Mouse (Mus musculus): ENCODE results near the gene Akap10.
"Not testable (repeated sequence)": the region's sequence is repeated elsewhere in the genome, so short reads cannot be mapped to it uniquely, and the experiment has no call there.

Akap10 gene

DNA sequence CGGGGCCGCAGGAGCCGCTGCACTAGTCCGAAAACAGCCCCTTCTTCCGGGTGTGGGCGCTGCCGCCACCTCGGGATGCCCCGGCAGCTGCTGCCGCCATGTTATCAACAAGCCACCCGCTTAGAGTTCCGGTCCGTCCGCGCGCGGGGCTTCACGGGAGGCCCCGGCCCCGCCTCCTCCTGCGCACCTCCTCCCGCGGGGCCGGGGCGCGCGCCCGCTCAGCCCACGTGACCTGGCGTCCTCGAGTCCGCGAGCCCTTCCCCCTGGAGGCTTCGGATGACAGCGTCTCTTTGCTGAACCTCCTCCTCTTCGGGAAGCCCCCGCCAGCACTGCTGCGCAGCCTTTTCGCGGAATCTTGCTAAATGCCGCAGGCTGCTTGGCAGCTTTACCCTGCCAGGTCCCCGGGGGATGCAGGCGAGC is at the start of gene Akap10:
Akap10 (minus strand) TSS at position 155 of the 420 bp plus-strand sequence.
- peak; percentile 93 for DNase-seq (ENCODE audit: low spot score)

DNA sequence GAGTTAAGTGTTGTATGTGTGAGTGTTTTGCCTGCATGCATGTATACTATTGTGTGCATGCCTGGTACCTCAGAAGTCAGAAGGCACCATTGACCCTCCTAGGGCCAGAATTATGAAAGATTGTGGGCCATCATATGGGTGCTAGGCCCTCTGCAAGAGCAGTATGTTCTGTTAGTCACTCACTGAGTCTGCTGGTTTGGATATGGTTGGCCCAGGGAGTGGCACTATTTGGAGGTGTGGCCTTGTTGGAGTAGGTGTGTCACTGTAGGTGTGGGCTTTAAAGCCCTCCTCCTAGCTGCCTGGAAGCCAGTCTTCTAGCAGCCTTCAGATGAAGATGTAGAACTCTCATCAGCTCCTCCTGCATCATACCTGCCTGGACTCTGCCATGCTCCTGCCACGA is 45.7 kb upstream of the Akap10 start:
- DNase-seq (ENCODE audit: low spot score), result no peak

- no peak for DNase-seq (ENCODE audit: low spot score)
Measured at GRCm38 (mm10) chr11:61974106-61974707, 44.2 kb upstream of the Akap10 start.

GRCm38 (mm10) chr11:61971441-61972221 is 41.6 kb upstream of the Akap10 start:
- DNase-seq (ENCODE audit: low spot score), result no peak

DNA sequence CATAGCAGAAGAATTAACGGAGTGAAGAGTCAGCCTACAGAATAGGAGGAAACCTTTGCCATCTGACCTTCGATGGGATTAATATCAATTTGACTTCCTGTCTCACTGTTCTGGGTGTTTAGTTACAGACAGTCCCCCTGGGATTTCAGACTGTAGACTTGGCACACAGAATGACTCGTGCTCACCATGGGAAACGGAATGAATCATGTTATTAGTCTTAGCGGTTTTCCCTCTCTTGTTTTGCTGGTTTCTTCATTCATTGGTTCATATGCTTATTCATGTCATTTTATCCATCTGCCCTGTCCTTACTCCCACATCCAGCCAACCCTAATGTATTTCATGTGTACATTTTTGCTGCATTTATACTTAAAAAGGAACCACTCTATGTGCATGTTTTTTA is 40.8 kb upstream of the Akap10 start:
- no peak for DNase-seq (ENCODE audit: low spot score)

DNA sequence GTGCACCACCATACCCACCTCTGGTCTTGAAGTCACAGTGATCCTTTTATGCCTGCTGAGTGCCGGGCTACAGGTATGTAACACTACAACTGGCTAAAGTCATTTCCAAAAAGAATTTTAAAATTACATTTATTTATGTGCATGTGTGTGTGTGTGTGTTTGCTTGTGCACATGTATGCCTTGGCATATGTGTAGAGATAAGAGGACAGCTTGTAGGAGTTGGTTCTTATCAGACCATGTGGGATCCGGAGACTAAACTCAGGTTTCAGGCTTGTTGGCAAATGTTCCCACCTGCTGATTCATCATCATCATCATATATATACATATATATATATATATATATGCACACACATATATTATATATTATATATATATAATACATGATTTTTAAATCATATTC is 38.8 kb upstream of the Akap10 start:
- DNase-seq (ENCODE audit: low spot score), result no peak

GRCm38 (mm10) chr11:61967034-61967433 is 37.0 kb upstream of the Akap10 start:
- no peak for DNase-seq (ENCODE audit: low spot score)

GRCm38 (mm10) chr11:61964611-61965010 is 34.6 kb upstream of the Akap10 start:
- DNase-seq (ENCODE audit: low spot score), result no peak

DNA sequence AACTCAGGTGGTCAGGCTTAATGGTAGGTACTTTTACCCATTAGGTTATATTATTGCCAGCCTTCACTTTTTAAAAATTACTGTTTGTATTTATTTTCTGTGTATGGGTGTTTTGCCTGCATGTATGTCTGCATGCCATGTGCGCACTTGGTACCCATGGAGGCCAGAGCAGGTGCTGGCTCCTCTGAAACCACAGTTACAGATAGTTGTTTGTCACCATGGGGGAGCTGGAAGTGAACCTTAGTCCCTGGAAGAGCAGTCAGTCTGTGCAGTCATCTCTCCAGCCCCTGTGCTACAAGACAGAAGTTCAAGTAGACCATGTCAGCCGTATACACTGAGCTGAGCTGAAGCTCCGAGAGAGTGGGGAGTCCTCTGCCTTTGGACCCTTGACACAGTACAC is 33.1 kb upstream of the Akap10 start:
- no peak for DNase-seq (ENCODE audit: low spot score)

- DNase-seq (ENCODE audit: low spot score), result no peak
Measured at GRCm38 (mm10) chr11:61962684-61963083, 32.6 kb upstream of the Akap10 start.

GRCm38 (mm10) chr11:61960096-61960495 is 30.0 kb upstream of the Akap10 start:
- DNase-seq (ENCODE audit: low spot score), result no peak

DNA sequence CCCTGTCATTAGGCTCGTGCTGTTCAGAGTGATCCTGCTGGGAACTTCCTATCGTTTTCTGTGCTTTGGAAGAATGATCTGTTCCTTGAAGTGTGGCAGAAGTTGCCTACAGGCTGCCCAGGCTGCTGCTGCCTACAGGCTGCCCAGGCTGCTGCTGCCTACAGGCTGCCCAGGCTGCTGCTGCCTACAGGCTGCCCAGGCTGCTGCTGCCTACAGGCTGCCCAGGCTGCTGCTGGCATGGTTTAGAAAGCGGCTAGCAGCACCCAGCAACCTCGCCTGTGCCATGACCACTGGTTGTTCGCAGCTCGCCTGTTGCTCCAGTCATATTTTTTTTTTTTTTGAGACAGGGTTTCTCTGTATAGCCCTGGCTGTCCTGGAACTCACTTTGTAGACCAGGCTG is 28.7 kb upstream of the Akap10 start:
- not testable (repeated sequence) for DNase-seq (ENCODE audit: low spot score)

DNA sequence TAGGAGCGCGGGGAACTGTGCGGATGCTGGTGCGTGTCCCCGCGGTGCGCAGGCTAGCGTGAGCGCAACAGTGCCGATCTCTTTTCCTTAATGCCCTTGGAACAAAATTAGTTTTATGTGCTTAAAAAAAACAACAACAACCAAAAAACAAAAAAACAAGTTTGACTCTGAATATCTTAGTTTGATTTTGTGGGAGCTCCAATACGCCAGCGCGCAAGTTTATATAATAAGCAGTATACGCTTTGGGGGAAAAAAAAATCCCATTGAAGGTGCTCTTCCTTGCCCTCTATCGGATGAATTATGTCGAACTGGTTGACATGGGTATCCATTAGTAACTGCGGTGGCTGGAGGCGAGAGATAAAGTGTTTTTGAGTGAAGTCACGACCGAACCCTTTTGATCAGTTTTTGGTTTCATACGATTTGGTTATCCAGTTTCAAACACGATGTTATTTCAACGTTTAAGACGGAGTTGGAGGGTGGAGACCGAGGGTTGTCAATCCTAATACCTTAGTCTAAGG is 27.3 kb upstream of the Akap10 start:
- DNase-seq (ENCODE audit: low spot score), result no peak

DNA sequence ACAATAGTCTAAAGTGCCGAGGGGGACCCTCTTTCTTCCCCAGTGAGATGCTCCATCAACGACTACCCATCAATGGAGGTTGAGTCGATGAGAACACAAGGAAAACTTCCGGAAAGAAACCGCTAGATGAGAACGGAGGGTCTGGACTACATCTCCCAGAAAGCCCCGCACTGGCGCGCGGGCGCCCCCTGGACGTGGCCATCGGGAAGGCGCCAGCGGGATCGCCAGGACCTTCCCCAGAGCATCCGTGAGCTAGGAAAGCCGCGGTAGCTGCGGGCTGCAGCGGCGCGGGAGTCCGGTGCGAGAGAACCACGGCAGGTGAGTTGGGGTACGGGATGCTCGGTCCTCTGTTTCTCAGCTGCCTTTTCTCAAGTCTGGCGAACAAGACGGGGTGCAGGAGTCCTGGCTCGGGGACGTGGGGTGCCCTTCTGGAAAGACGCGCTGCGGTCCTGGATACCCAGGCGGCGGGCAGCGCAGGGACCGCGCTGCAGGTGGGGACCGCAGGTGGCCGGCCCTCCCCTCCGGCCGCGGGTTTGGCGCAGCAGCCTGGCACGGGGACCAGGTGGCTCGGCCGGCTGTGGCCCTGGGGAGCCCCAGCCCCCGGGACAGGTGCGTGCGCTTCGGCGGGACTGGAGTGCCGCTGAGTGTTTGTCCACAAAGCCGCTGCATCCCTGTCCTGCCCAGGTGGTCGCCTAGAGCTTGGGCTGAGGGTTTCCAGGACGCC is 26.7 kb upstream of the Akap10 start, which contains the start of gene Specc1:
Specc1 (plus strand) TSS at position 192 of the 724 bp plus-strand sequence.
- peak; percentile 79 for DNase-seq (ENCODE audit: low spot score)

GRCm38 (mm10) chr11:61955951-61956350 is 25.9 kb upstream of the Akap10 start:
- DNase-seq (ENCODE audit: low spot score), result no peak

DNA sequence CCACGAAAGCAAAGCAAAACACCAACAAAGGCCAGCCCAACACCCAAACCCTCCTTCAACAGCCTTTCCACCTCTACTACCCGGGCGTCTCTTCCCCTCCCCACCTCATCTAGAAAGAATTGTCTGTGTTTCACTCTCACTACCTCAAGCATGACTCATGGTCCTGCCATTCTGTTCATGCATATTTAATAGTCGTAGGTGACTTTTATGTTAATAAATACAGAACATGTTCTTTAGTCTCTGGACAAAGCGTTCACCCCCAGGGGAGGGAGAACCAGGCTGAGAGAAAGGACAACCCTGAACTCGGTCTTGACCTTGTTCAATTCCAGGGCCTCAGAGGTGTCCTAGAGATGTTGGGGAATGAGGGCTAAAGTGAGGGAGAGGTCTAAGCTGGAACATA is 25.1 kb upstream of the Akap10 start:
- DNase-seq (ENCODE audit: low spot score), result no peak

GRCm38 (mm10) chr11:61950632-61951031 is 20.6 kb upstream of the Akap10 start:
- peak; percentile 46 for DNase-seq (ENCODE audit: low spot score)

GRCm38 (mm10) chr11:61949315-61949714 is 19.3 kb upstream of the Akap10 start:
- peak; percentile 27 for DNase-seq (ENCODE audit: low spot score)

- DNase-seq (ENCODE audit: low spot score), result no peak
Measured at GRCm38 (mm10) chr11:61946608-61947007, 16.6 kb upstream of the Akap10 start.

GRCm38 (mm10) chr11:61944417-61944816 is 14.4 kb upstream of the Akap10 start:
- no peak for DNase-seq (ENCODE audit: low spot score)

GRCm38 (mm10) chr11:61942903-61943302 is 12.9 kb upstream of the Akap10 start:
- no peak for DNase-seq (ENCODE audit: low spot score)

GRCm38 (mm10) chr11:61937761-61938160 is 7.7 kb upstream of the Akap10 start:
- no peak for DNase-seq (ENCODE audit: low spot score)

All from yolk sac, embryonic 10.5 days (tissue).